Mouse (Mus musculus) monocyte, adult 5-6 weeks (primary cell): Measurements from ENCODE around the gene Pwwp2b. TPM values are rescaled to one million over a fixed set of nuclear protein-coding genes. Genes with fewer than 3 reads are reported as not detected.

ENCODE experiments used
- ATAC-seq: fragments of 153-309, 156-312 bp; replicated peaks from 2 replicates; pipeline ENCODE4 v1.8.0; 2017; ENCODE audit warnings: mild to moderate bottlenecking; ENCODE audit not compliant: low TSS enrichment, insufficient number of reproducible peaks, severe bottlenecking, poor library complexity, low FRiP score
- total RNA-seq: library from RNA; stranded (forward); fragments of 200-1000, 200-491, 200-594 nt; gene quantifications from 3 replicates; pipeline ENCODE4 v1.2.3, GENCODE M21; 2017

Gene Pwwp2b
- total RNA-seq, 1 experiment from 2014 or later, result 2.5 TPM

GRCm38 (mm10) chr7:139314716-139315115 lies 66.4 kb downstream of the Pwwp2b start:
- ATAC-seq, result no peak

DNA sequence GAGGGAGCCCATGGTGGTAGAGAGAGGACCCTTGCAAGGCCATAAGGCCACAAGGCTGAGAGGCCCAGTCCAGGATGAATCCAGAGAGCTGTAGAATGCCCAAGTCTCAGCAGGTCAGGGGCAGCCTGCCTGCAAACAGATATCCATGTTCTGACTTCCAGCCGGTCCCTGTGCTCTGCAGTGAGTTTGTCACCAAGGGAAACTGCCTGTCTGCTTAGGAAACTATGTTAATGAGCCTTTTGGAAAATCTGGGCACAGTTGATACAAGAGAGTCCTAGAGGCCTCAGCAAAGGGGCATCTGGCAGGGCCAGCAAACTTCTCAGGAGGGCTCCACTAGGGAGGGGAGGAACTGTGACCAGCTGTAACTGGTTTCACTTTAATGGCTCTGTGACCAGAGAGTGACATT lies 70.7 kb downstream of the Pwwp2b start:
- no peak for ATAC-seq

Other genes starting within 250 kb of the Pwwp2b start
- gene Dpysl4, start 162.5 kb upstream of the Pwwp2b start, total RNA-seq, result 0.32 TPM in 1 of 3 replicates, not detected in the others
- 0.53 to 1.3 TPM in 2 of 3 replicates, not detected in the other for gene Lrrc27, start 35.5 kb upstream of the Pwwp2b start, total RNA-seq
- 8.6 to 15.5 TPM (median 9.7 TPM) in 3 replicates for gene Stk32c, start 35.2 kb upstream of the Pwwp2b start, total RNA-seq
- gene Inpp5a, start 140.6 kb downstream of the Pwwp2b start, total RNA-seq, result 9.5 to 39.9 TPM (median 10.0 TPM) in 3 replicates